Mouse (Mus musculus): ENCODE results near the gene Mef2d. TPM values are rescaled to one million over a fixed set of nuclear protein-coding genes. Genes with fewer than 3 reads are reported as not detected.

Mef2d gene
- polyA plus RNA-seq, 1 experiment, result 41.5 TPM

GRCm38 (mm10) chr3:88102611-88103010 is 39.6 kb upstream of the Mef2d start:
- H3K9ac ChIP-seq (ENCODE audit: low read depth, poor library complexity, severe bottlenecking), result no peak overlapping the region
- peaks cover 34% of the 10 kb centered on the region for H3K36me3 ChIP-seq (ENCODE audit: control insufficient read depth, insufficient read depth, low read length, poor library complexity, severe bottlenecking)
- no peak overlapping the region for H3K4me3 ChIP-seq (ENCODE audit: low read depth, low read length)
- TF ChIP-seq POLR2A (IDR thresholded peaks at IDR 0.05; ENCODE audit: insufficient read depth, low read length) (no peak), EP300 (IDR thresholded peaks at IDR 0.05; ENCODE audit: insufficient read depth, low read depth, low read length) (no peak)
- no peaks in the 10 kb centered on the region for H3K27me3 ChIP-seq (ENCODE audit: control insufficient read depth, insufficient read depth, low read length, poor library complexity, severe bottlenecking)
- H3K4me1 ChIP-seq (ENCODE audit: control insufficient read depth, insufficient read depth, low read length), result no peaks in the 10 kb centered on the region
- H3K27ac ChIP-seq (ENCODE audit: insufficient read depth, low read length), result no peak overlapping the region
- H3K9me3 ChIP-seq (replicated peaks; ENCODE audit: control insufficient read depth, insufficient read depth, low read length, poor library complexity, severe bottlenecking), result no peaks in the 10 kb centered on the region

GRCm38 (mm10) chr3:88106126-88106525 is 36.0 kb upstream of the Mef2d start:
- H3K4me3 ChIP-seq (ENCODE audit: low read depth, low read length), result no peak overlapping the region
- no peaks in the 10 kb centered on the region for H3K27me3 ChIP-seq (ENCODE audit: control insufficient read depth, insufficient read depth, low read length, poor library complexity, severe bottlenecking)
- H3K9ac ChIP-seq (ENCODE audit: low read depth, poor library complexity, severe bottlenecking), result no peak overlapping the region
- H3K9me3 ChIP-seq (replicated peaks; ENCODE audit: control insufficient read depth, insufficient read depth, low read length, poor library complexity, severe bottlenecking), result no peaks in the 10 kb centered on the region
- no peak overlapping the region for H3K27ac ChIP-seq (ENCODE audit: insufficient read depth, low read length)
- TF ChIP-seq EP300 (IDR thresholded peaks at IDR 0.05; ENCODE audit: insufficient read depth, low read depth, low read length) (no peak), CTCF (IDR thresholded peaks at IDR 0.05; ENCODE audit: low read depth, low read length) (peak; percentile 49)
- H3K36me3 ChIP-seq (ENCODE audit: control insufficient read depth, insufficient read depth, low read length, poor library complexity, severe bottlenecking), result peaks cover 36% of the 10 kb centered on the region
- H3K4me1 ChIP-seq (ENCODE audit: control insufficient read depth, insufficient read depth, low read length), result no peaks in the 10 kb centered on the region

GRCm38 (mm10) chr3:88109126-88109525 is 33.0 kb upstream of the Mef2d start:
- no peak overlapping the region for H3K4me3 ChIP-seq (ENCODE audit: low read depth, low read length)
- H3K4me1 ChIP-seq (ENCODE audit: control insufficient read depth, insufficient read depth, low read length), result no peaks in the 10 kb centered on the region
- TF ChIP-seq POLR2A (IDR thresholded peaks at IDR 0.05; ENCODE audit: insufficient read depth, low read length) (no peak), EP300 (IDR thresholded peaks at IDR 0.05; ENCODE audit: insufficient read depth, low read depth, low read length) (no peak), CTCF (IDR thresholded peaks at IDR 0.05; ENCODE audit: low read depth, low read length) (no peak)
- H3K27me3 ChIP-seq (ENCODE audit: control insufficient read depth, insufficient read depth, low read length, poor library complexity, severe bottlenecking), result no peaks in the 10 kb centered on the region
- no peaks in the 10 kb centered on the region for H3K9me3 ChIP-seq (replicated peaks; ENCODE audit: control insufficient read depth, insufficient read depth, low read length, poor library complexity, severe bottlenecking)
- no peak overlapping the region for H3K27ac ChIP-seq (ENCODE audit: insufficient read depth, low read length)
- H3K36me3 ChIP-seq (ENCODE audit: control insufficient read depth, insufficient read depth, low read length, poor library complexity, severe bottlenecking), result peaks cover 32% of the 10 kb centered on the region
- no peak overlapping the region for H3K9ac ChIP-seq (ENCODE audit: low read depth, poor library complexity, severe bottlenecking)

- no peaks in the 10 kb centered on the region for H3K9me3 ChIP-seq (replicated peaks; ENCODE audit: control insufficient read depth, insufficient read depth, low read length, poor library complexity, severe bottlenecking)
- no peaks in the 10 kb centered on the region for H3K4me1 ChIP-seq (ENCODE audit: control insufficient read depth, insufficient read depth, low read length)
- no peaks in the 10 kb centered on the region for H3K27me3 ChIP-seq (ENCODE audit: control insufficient read depth, insufficient read depth, low read length, poor library complexity, severe bottlenecking)
- no peak overlapping the region for H3K9ac ChIP-seq (ENCODE audit: low read depth, poor library complexity, severe bottlenecking)
- TF ChIP-seq EP300 (IDR thresholded peaks at IDR 0.05; ENCODE audit: insufficient read depth, low read depth, low read length), result no peak
- TF ChIP-seq CTCF (IDR thresholded peaks at IDR 0.05; ENCODE audit: low read depth, low read length), result no peak
- no peak for TF ChIP-seq POLR2A (IDR thresholded peaks at IDR 0.05; ENCODE audit: insufficient read depth, low read length)
- H3K4me3 ChIP-seq (ENCODE audit: low read depth, low read length), result no peak overlapping the region
- no peak overlapping the region for H3K27ac ChIP-seq (ENCODE audit: insufficient read depth, low read length)
- peaks cover 39% of the 10 kb centered on the region for H3K36me3 ChIP-seq (ENCODE audit: control insufficient read depth, insufficient read depth, low read length, poor library complexity, severe bottlenecking)
These were observed 27.8 kb upstream of the Mef2d start for GRCm38 (mm10) chr3:88114396-88114795.

- H3K36me3 ChIP-seq (ENCODE audit: control insufficient read depth, insufficient read depth, low read length, poor library complexity, severe bottlenecking), result peaks cover 23% of the 10 kb centered on the region
These were observed 22.0 kb upstream of the Mef2d start for GRCm38 (mm10) chr3:88120117-88120651.

GRCm38 (mm10) chr3:88121164-88122131 is 20.7 kb upstream of the Mef2d start:
- Histone ChIP-seq H3K4me3 (ENCODE audit: low read depth, low read length) (no peak overlapping the region), H3K9ac (ENCODE audit: low read depth, poor library complexity, severe bottlenecking) (no peak overlapping the region), H3K27me3 (ENCODE audit: control insufficient read depth, insufficient read depth, low read length, poor library complexity, severe bottlenecking) (no peaks in the 10 kb centered on the region), H3K36me3 (ENCODE audit: control insufficient read depth, insufficient read depth, low read length, poor library complexity, severe bottlenecking) (peaks cover 17% of the 10 kb centered on the region), H3K9me3 (replicated peaks; ENCODE audit: control insufficient read depth, insufficient read depth, low read length, poor library complexity, severe bottlenecking) (no peaks in the 10 kb centered on the region), H3K27ac (ENCODE audit: insufficient read depth, low read length) (no peak overlapping the region), H3K4me1 (ENCODE audit: control insufficient read depth, insufficient read depth, low read length) (no peaks in the 10 kb centered on the region)
- TF ChIP-seq CTCF (IDR thresholded peaks at IDR 0.05; ENCODE audit: low read depth, low read length) (no peak), EP300 (IDR thresholded peaks at IDR 0.05; ENCODE audit: insufficient read depth, low read depth, low read length) (no peak), POLR2A (IDR thresholded peaks at IDR 0.05; ENCODE audit: insufficient read depth, low read length) (no peak)

More at GRCm38 (mm10) chr3:88120117-88120651, 22.0 kb upstream of the Mef2d start:
- no peak for TF ChIP-seq CTCF (IDR thresholded peaks at IDR 0.05; ENCODE audit: low read depth, low read length)
- TF ChIP-seq EP300 (IDR thresholded peaks at IDR 0.05; ENCODE audit: insufficient read depth, low read depth, low read length), result no peak
- TF ChIP-seq POLR2A (IDR thresholded peaks at IDR 0.05; ENCODE audit: insufficient read depth, low read length), result no peak
- no peak overlapping the region for H3K27ac ChIP-seq (ENCODE audit: insufficient read depth, low read length)
- no peaks in the 10 kb centered on the region for H3K4me1 ChIP-seq (ENCODE audit: control insufficient read depth, insufficient read depth, low read length)
- H3K4me3 ChIP-seq (ENCODE audit: low read depth, low read length), result no peak overlapping the region
- H3K9me3 ChIP-seq (replicated peaks; ENCODE audit: control insufficient read depth, insufficient read depth, low read length, poor library complexity, severe bottlenecking), result no peaks in the 10 kb centered on the region
- no peak overlapping the region for H3K9ac ChIP-seq (ENCODE audit: low read depth, poor library complexity, severe bottlenecking)
- no peaks in the 10 kb centered on the region for H3K27me3 ChIP-seq (ENCODE audit: control insufficient read depth, insufficient read depth, low read length, poor library complexity, severe bottlenecking)

Measured in ES-Bruce4 (cell line).